Mouse (Mus musculus) large intestine, adult 2 months (tissue): ENCODE data around the gene Cox14. TPM values are rescaled to one million over a fixed set of nuclear protein-coding genes. Genes with fewer than 3 reads are reported as not detected.

Experiments
- DNase-seq: peaks from one replicate; pipeline ENCODE4 v3.0.0-alpha.2; 2012; ENCODE audit warnings: low read depth, low spot score
- WGBS: fragments of 180-500 bp; shearing (Covaris S2); methylation state at CpG from one replicate; pipeline ENCODE4 v1.1.7; 2018; 5-methylcytosine and 5-hydroxymethylcytosine counted together
- polyA plus RNA-seq: library from polyadenylated mRNA; depleted of rRNA; stranded (reverse); fragments of >200 nt; gene quantifications from 2 replicates; pipeline ENCODE4 v1.2.3, GENCODE M21; 2012; rRNA removed

The Cox14 gene
- polyA plus RNA-seq, 1 experiment, result 246 TPM

DNA sequence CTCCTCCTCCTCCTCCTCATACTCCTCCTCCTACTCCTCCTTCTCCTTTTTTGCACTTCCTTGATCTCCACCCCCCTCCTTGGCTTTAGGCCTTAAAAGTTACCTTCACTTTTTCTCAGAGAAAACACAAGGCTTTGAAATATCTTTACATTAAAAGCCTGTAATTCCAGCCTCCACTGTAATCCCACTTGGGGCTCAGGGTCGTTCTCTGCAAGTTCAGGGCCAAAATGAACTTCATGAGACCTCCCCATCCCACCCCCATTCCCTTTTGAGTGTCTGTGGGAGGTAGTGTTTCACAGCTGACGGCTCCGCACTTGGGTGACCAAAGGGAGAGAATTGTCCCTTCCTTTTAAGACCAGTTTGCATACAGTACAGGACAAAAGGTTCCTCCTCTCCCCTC, 47.5 kb downstream of the Cox14 start:
- WGBS, result 35% methylated on average over 3 of the region's 3 CpGs
- no peak for DNase-seq

Other genes starting within 250 kb of the Cox14 start
- 0.59 and 0.97 TPM in 2 replicates for gene Faim2, start 197.5 kb upstream of the Cox14 start, polyA plus RNA-seq
- not detected in 2 replicates for gene Aqp2, start 146.6 kb upstream of the Cox14 start, polyA plus RNA-seq
- 0.05 TPM in 2 replicates for gene Aqp5, start 134.8 kb upstream of the Cox14 start, polyA plus RNA-seq
- not detected in 2 replicates for gene Aqp6, start 124.2 kb upstream of the Cox14 start, polyA plus RNA-seq
- 35.9 and 36.0 TPM in 2 replicates for gene Racgap1, start 74.0 kb upstream of the Cox14 start, polyA plus RNA-seq
- 0.61 and 0.74 TPM in 2 replicates for gene Asic1, start 55.2 kb upstream of the Cox14 start, polyA plus RNA-seq
- gene Smarcd1, start 23.5 kb upstream of the Cox14 start, polyA plus RNA-seq, result 22.3 and 23.9 TPM in 2 replicates
- not detected in 2 replicates for gene Gm17349, start 20.1 kb upstream of the Cox14 start, polyA plus RNA-seq
- gene Gpd1, start 8.1 kb upstream of the Cox14 start, polyA plus RNA-seq, result 116 and 180 TPM in 2 replicates
- gene Cers5, start 47.3 kb downstream of the Cox14 start, polyA plus RNA-seq, result 13.9 and 15.6 TPM in 2 replicates
- 42.8 and 81.9 TPM in 2 replicates for gene Lima1, start 149.8 kb downstream of the Cox14 start, polyA plus RNA-seq
- 0.01 TPM in 1 of 2 replicates, not detected in the other for gene Fam186a, start 241.4 kb downstream of the Cox14 start, polyA plus RNA-seq
- 23.8 and 53.8 TPM in 2 replicates for gene Larp4, start 244.4 kb downstream of the Cox14 start, polyA plus RNA-seq